Mouse (Mus musculus) MEL (cell line): ENCODE results near the gene Hmga1.

Experiments used
- TAL1 ChIP-seq: IDR thresholded peaks from 2 replicates; pipeline ENCODE4 v1.6.1; 2012; ENCODE audit warnings: mild to moderate bottlenecking, inconsistent platforms, low read length, moderate library complexity, mixed read lengths
- TCF12 ChIP-seq: IDR thresholded peaks from 2 replicates; pipeline ENCODE4 v1.6.1; 2014; ENCODE audit warnings: low read depth, mild to moderate bottlenecking, inconsistent platforms, low read length, improper control_type of control experiment, moderate library complexity
- ZC3H11A ChIP-seq: IDR thresholded peaks from 2 replicates; pipeline ENCODE4 v1.6.1; 2012; ENCODE audit warnings: low read depth, mild to moderate bottlenecking, inconsistent platforms, low read length, improper control_type of control experiment

DNA sequence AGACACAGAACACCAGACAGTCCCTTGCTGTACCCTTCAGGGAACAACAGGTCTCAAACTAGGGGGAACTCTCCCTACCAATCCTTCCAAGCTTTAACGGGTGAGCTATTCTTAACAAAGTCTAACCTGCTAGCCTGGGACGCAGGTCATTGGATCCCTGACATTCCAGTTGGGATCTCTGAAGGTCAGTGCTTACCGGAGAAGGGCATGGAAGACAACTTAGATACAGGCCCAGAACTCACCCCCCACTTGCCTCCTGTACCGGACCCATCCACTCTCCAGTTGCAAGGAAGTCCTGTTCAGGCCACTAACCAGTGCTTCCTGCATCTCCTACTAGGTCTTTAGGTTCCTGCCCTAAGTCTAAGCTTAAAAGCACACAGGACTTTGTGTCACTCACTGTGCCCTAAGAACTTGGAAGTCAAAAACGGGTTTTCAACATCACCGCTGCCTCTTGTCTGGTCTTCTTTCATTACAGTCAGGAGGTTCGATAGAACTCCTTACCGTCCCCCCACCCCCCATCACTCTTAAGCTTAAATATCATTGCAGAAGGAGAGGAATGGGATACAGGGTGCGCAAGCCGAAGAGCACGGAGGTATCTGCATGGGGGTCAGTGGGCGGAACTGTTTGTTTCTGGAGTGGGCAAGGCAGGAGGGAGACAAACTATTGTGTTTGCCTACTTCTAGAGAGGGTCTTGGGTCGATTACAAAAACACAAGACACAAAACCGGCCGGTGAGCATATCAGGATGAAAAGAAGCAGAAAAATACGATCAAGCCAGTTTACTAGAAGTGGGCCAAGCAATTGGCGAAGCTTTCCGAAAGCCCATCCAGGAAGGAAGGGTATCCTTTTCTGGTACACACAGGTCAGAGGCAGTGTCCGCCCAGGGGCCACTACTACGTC, 2.0 kb upstream of the Hmga1 start:
- TF ChIP-seq ZC3H11A (no peak), TAL1 (no peak), TCF12 (no peak)
